Mouse (Mus musculus) liver, postnatal 0 days (tissue): ENCODE data around the gene Gm16253. TPM values are rescaled to one million over a fixed set of nuclear protein-coding genes. Genes with fewer than 3 reads are reported as not detected.
A peak's percentile ranks its signal among the peaks of the same experiment; 100 is the strongest.

Experiments
- ATAC-seq: fragments of 200-750 bp; cut with Nextera tagmentation; 2 replicates; pipeline ENCODE4 v1.8.0; 2017; ENCODE audit warnings: mild to moderate bottlenecking, moderate library complexity
- DNase-seq: peaks from one replicate; pipeline ENCODE4 v3.0.0-alpha.2; 2016
- H3K27ac ChIP-seq: fragments of 300-500 bp; sonication (generic); 2 replicates; pipeline ENCODE4 v1.5.1; 2014; ENCODE audit warnings: antibody characterized with exemption, moderate library complexity, mild to moderate bottlenecking, low read depth
- H3K27me3 ChIP-seq: fragments of 300-500 bp; sonication (generic); 2 replicates; pipeline ENCODE4 v1.6.1; 2014; ENCODE audit warnings: low read length, control low read depth, mixed read lengths; ENCODE audit not compliant: insufficient read depth
- H3K36me3 ChIP-seq: fragments of 300-500 bp; sonication (generic); replicated peaks from 2 replicates; pipeline ENCODE4 v1.6.1; 2014; ENCODE audit warnings: mild to moderate bottlenecking, control low read depth, low read length, moderate library complexity, mixed read lengths; ENCODE audit not compliant: insufficient read depth
- H3K4me1 ChIP-seq: fragments of 300-500 bp; sonication (generic); 2 replicates; pipeline ENCODE4 v1.6.1; 2014; ENCODE audit warnings: antibody characterized with exemption, mild to moderate bottlenecking, control low read depth; ENCODE audit not compliant: insufficient read depth
- H3K4me2 ChIP-seq: fragments of 300-500 bp; sonication (generic); 2 replicates; pipeline ENCODE4 v1.6.1; 2014; ENCODE audit warnings: low read depth, mild to moderate bottlenecking, low read length, moderate library complexity, mixed read lengths
- H3K4me3 ChIP-seq: fragments of 300-500 bp; sonication (generic); 2 replicates; pipeline ENCODE4 v1.5.1; 2014; ENCODE audit warnings: low read depth, low read length
- H3K9ac ChIP-seq: fragments of 300-500 bp; sonication (generic); replicated peaks from 2 replicates; pipeline ENCODE4 v1.6.1; 2014; ENCODE audit warnings: mild to moderate bottlenecking, moderate library complexity
- H3K9me3 ChIP-seq: fragments of 300-500 bp; sonication (generic); 2 replicates; pipeline ENCODE4 v1.6.1; 2016; ENCODE audit warnings: mild to moderate bottlenecking, control low read depth, low read length, mixed read lengths
- CTCF ChIP-seq: sonication (generic); IDR thresholded peaks from 2 replicates; pipeline ENCODE4 v1.5.1; 2016; ENCODE audit warnings: antibody characterized with exemption, low read depth
- EP300 ChIP-seq: IDR thresholded peaks from 2 replicates; pipeline ENCODE4 v1.6.1; 2016; ENCODE audit warnings: antibody characterized with exemption, low read depth, mild to moderate bottlenecking
- whole genome bisulfite sequencing: fragments of 180-500 bp; shearing (Covaris S2); extraction: QIAGEN DNeasy Blood & Tissue Kit; methylation state at CpG from one replicate; pipeline ENCODE4 v1.1.7; 2014; ENCODE audit not compliant: insufficient replicate concordance; 5-methylcytosine and 5-hydroxymethylcytosine counted together
- polyA plus RNA-seq: library from polyadenylated mRNA; unstranded; fragments of >200 nt; fragmentation: Nextera tagmentation; extraction: Ambion mirVana; gene quantifications from 2 replicates; pipeline ENCODE4 v1.2.1, GENCODE M21; 2015

Gm16253 gene
- polyA plus RNA-seq, 1 experiment from 2014 or later, result not detected

DNA sequence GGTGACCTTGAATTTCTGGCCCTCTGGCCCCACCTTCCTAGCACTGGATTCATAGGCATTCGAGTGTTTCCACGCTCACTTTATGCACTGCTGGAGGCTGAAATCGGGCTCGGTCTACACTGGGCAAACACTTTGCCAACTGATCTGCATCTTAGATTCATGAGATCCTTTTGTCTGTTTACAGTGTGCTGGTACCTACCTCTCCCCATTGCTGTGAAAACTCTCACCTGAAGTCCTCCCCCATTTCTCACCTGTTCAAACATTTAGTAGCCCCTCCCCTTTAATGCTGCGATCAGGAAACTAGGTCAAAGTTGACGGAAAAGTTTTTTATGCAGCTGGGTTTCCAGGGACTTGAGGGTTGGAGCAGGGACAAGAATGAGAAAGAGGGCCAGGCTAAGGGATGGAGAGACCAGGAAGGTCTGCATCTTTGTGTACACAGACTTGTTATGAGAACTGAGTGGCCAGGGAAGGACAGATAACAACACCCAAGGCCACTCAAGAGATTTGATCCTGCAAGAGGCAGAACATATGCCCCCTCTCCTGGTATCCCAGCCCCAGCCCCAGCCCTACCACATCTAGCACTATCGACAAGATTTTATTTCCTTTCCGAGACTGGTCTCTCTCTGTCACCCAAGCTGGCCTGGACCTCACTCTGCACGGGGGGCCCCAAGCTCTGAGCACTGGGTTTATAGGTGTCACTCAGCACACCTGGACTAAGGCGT, 12.7 kb upstream of the Gm16253 start:
- peaks cover 25% of the 10 kb centered on the region for H3K36me3 ChIP-seq
- DNase-seq (no peak), ATAC-seq (no peak)
- peak overlapping the region; percentile 70 for H3K27ac ChIP-seq
- peaks cover 38% of the 10 kb centered on the region for H3K4me1 ChIP-seq
- H3K27me3 ChIP-seq, result no peaks in the 10 kb centered on the region
- TF ChIP-seq CTCF, result no peak
- TF ChIP-seq EP300, result no peak
- 33% methylated on average over 10 of the region's 10 CpGs for whole genome bisulfite sequencing
- peak overlapping the region; percentile 48 for H3K4me2 ChIP-seq
- H3K9me3 ChIP-seq, result no peaks in the 10 kb centered on the region
- H3K4me3 ChIP-seq, result no peak overlapping the region
- H3K9ac ChIP-seq, result peak overlapping the region; percentile 23; the same call in 1 of the 2 replicates

DNA sequence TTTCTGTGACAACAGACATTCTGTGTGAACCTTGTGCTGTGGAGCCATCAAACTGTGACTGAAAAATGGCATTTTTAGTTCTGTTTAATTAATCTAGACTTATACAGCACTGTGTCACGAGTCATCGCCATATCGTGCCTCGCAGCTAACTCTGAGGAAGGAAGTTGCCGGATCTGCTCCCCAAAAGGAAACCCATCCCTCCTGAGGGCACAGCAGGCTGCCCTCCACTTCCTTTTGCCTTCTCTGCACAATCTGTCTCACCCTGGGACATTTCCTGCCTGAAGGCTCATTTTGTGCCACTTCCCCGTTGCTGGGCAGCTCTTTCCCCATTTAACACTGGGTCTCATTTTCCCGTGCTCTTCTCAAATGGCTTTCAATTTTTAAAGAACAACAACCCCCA, 12.2 kb upstream of the Gm16253 start:
- ATAC-seq (no peak), DNase-seq (peak; percentile 56)
- 23% methylated on average over 7 of the region's 7 CpGs for WGBS
- peak overlapping the region; percentile 70 for H3K27ac ChIP-seq
- peaks cover 40% of the 10 kb centered on the region for H3K4me1 ChIP-seq
- no peaks in the 10 kb centered on the region for H3K9me3 ChIP-seq
- peak overlapping the region; percentile 48 for H3K4me2 ChIP-seq
- peaks cover 19% of the 10 kb centered on the region for H3K36me3 ChIP-seq
- no peaks in the 10 kb centered on the region for H3K27me3 ChIP-seq
- TF ChIP-seq EP300 (peak; percentile 57; the same call in 1 of the 2 replicates), CTCF (no peak)
- peak overlapping the region; percentile 23; the same call in 1 of the 2 replicates for H3K9ac ChIP-seq
- no peak overlapping the region for H3K4me3 ChIP-seq

DNA sequence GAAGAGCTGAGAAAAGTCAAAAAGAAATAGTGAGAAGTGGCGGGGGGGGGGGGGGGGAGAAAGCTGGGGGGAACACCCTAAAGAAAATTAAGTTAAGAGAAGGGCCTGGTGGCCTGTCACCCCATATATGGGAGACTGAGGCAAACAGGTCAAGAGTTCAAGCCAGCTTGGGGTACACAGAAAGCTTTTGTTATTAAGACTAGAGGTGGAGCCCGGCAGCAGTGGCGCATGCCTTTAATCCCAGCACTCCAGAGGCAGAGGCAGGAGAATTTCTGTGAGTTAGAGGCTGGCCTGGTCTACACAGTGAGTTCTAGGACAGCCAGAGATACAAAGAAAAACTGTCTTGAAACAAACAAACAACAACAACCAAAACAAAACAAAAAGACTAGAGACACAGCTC, 11.7 kb upstream of the Gm16253 start:
- Histone ChIP-seq H3K9me3 (no peaks in the 10 kb centered on the region), H3K27ac (peak overlapping the region; percentile 70), H3K4me2 (peak overlapping the region; percentile 48), H3K27me3 (no peaks in the 10 kb centered on the region), H3K9ac (no peak overlapping the region), H3K4me1 (peaks cover 45% of the 10 kb centered on the region), H3K36me3 (peaks cover 14% of the 10 kb centered on the region), H3K4me3 (no peak overlapping the region)
- 81% methylated on average over 2 of the region's 3 CpGs for WGBS
- no peak for DNase-seq
- TF ChIP-seq CTCF (no peak), EP300 (no peak)
- no peak for ATAC-seq

DNA sequence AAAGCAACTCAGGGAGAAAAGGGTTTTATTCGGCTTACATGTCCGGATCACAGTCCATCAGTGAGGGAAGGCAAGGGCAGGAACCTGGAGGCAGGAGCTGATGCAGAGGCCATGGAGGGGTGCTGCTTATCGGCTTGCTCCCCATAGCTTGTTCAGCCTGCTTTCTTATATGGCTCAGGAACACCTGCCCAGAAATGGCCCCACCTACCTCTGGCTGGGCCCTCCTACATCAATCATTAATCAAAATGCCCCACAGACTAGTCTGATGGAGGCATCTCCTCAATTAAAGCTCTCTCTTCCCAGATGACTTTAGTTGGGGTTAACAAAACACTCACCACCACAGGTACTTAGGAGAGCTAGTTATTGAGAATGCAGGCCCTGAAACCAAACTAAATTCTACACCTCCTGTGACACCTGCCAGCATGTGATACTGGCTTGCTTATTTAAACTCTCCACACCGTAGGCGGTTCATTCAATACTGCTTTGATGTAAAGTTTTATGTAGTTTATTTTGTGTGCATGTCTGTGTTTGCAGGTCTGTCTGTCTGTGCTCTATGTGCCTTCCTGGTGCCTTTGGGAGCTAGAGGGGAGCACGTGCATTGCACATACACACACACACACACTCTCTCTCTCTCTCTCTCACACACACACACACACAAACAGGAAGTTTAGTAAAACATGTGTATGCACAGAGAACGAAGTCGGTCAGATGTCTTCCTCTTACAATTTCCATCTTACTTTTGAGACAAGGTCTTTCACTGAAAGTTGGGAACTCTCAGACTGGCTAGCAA, 9.9 kb upstream of the Gm16253 start:
- Histone ChIP-seq H3K9ac (no peak overlapping the region), H3K4me2 (no peak overlapping the region), H3K36me3 (no peaks in the 10 kb centered on the region), H3K27ac (peak overlapping the region; percentile 60; the same call in 1 of the 2 replicates), H3K9me3 (no peaks in the 10 kb centered on the region), H3K4me3 (no peak overlapping the region), H3K27me3 (no peaks in the 10 kb centered on the region), H3K4me1 (peaks cover 60% of the 10 kb centered on the region)
- no peak for DNase-seq
- 63% methylated on average over 8 of the region's 8 CpGs for WGBS
- ATAC-seq, result no peak
- TF ChIP-seq CTCF (no peak), EP300 (no peak)

DNA sequence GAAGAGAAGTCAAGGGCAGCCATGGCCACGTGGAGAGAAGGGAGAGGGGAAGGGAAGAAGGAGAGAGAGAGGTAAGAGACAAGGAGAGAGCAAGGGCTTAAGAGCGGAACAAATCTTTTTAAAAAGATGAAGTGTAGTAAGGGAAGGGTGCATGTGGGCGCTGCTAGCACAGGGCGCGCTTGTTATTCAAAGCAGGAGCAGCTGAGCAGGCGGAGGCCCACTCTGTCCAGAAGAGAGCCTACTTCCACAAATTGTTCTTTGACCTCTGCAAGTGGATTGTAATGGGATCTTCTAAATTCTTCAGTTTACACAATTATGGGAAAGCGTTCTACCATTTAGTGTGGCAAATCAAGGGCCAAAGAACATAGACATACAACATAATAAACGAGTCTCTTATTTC, 8.2 kb upstream of the Gm16253 start:
- Histone ChIP-seq H3K4me1 (peaks cover 62% of the 10 kb centered on the region), H3K9ac (no peak overlapping the region), H3K4me3 (no peak overlapping the region), H3K4me2 (no peak overlapping the region), H3K36me3 (no peaks in the 10 kb centered on the region), H3K9me3 (no peaks in the 10 kb centered on the region), H3K27me3 (no peaks in the 10 kb centered on the region), H3K27ac (no peak overlapping the region)
- DNase-seq (no peak), ATAC-seq (no peak)
- WGBS, result 78% methylated on average over 8 of the region's 8 CpGs
- TF ChIP-seq EP300 (no peak), CTCF (no peak)

DNA sequence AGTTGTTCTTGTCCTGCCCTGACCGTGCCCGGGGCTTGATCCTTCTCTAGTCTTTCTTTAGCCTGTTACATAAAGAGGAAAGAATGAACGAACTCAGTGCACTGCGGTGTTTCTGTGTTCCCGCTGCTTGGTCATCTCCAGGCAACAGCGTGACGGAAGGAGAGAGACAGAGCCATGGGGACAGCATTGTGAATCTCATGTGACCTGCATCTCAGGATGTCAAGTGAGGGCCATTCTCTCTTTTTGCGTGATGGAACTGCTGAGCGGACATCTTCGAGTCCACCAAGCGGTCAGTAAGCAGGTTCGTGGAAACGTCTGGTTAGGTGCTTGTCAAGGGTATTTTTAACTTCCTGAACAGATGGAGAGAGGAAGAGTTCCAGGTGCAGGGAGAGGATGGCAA, 7.3 kb upstream of the Gm16253 start:
- Histone ChIP-seq H3K4me3 (no peak overlapping the region), H3K9me3 (no peaks in the 10 kb centered on the region), H3K4me2 (no peak overlapping the region), H3K27ac (peak overlapping the region; percentile 85; the same call in 1 of the 2 replicates), H3K36me3 (no peaks in the 10 kb centered on the region), H3K4me1 (peaks cover 59% of the 10 kb centered on the region), H3K27me3 (no peaks in the 10 kb centered on the region), H3K9ac (no peak overlapping the region)
- no peak for ATAC-seq
- WGBS, result 89% methylated on average over 13 of the region's 13 CpGs
- DNase-seq, result no peak
- TF ChIP-seq CTCF, result no peak
- no peak for TF ChIP-seq EP300
